Mouse (Mus musculus): ENCODE measurements around the gene Acp5. TPM values are rescaled to one million over a fixed set of nuclear protein-coding genes. Genes with fewer than 3 reads are reported as not detected.

The Acp5 gene
- total RNA-seq, 2 experiments from 2014 or later, result 1.9 to 12.3 TPM

GRCm38 (mm10) chr9:22139746-22140145 lies 4.2 kb upstream of the Acp5 start:
- no peak for DNase-seq

- peak in 1 of 2 experiments; percentile 69 for DNase-seq
These were observed 3.0 kb upstream of the Acp5 start for GRCm38 (mm10) chr9:22138480-22138879.

- DNase-seq, result no peak
These were observed 1.4 kb upstream of the Acp5 start for GRCm38 (mm10) chr9:22136765-22137547.

- DNase-seq, result no peak
These were observed 395 bp downstream of the Acp5 start for GRCm38 (mm10) chr9:22134988-22135643.

- no peak for DNase-seq
These were observed 1.1 kb downstream of the Acp5 start for GRCm38 (mm10) chr9:22134246-22134890.

GRCm38 (mm10) chr9:22132220-22132619 lies 3.3 kb downstream of the Acp5 start:
- no peak for DNase-seq

- peak; percentile 30 to 64 for DNase-seq
These were observed 4.1 kb downstream of the Acp5 start for GRCm38 (mm10) chr9:22131226-22131981.

- peak in 1 of 2 experiments; percentile 68 for DNase-seq
These were observed 10.1 kb downstream of the Acp5 start for GRCm38 (mm10) chr9:22125246-22126027.

GRCm38 (mm10) chr9:22124169-22124568 lies 11.3 kb downstream of the Acp5 start:
- no peak for DNase-seq

GRCm38 (mm10) chr9:22123069-22123609 lies 12.4 kb downstream of the Acp5 start:
- no peak for DNase-seq

GRCm38 (mm10) chr9:22122005-22122404 lies 13.5 kb downstream of the Acp5 start:
- DNase-seq, result no peak

GRCm38 (mm10) chr9:22121545-22121944 lies 14.0 kb downstream of the Acp5 start:
- no peak for DNase-seq

GRCm38 (mm10) chr9:22119543-22119942 lies 16.0 kb downstream of the Acp5 start:
- peak in 1 of 2 experiments; percentile 54 for DNase-seq

GRCm38 (mm10) chr9:22117754-22118456 lies 17.6 kb downstream of the Acp5 start:
- peak; percentile 56 to 59 for DNase-seq

GRCm38 (mm10) chr9:22116740-22117426 lies 18.6 kb downstream of the Acp5 start, which contains the start of gene Elof1:
Elof1 (minus strand) TSS chr9:22117172.
- DNase-seq, result peak; percentile 95 to 96

GRCm38 (mm10) chr9:22116086-22116485 lies 19.4 kb downstream of the Acp5 start:
- DNase-seq, result no peak

GRCm38 (mm10) chr9:22115635-22116034 lies 19.9 kb downstream of the Acp5 start:
- DNase-seq, result no peak

- DNase-seq, result no peak
These were observed 27.3 kb downstream of the Acp5 start for GRCm38 (mm10) chr9:22108194-22108593.

- no peak for DNase-seq
These were observed 35.6 kb downstream of the Acp5 start for GRCm38 (mm10) chr9:22099922-22100321.
